Mouse (Mus musculus): ENCODE data around the gene Anp32a. TPM values are rescaled to one million over a fixed set of nuclear protein-coding genes. Genes with fewer than 3 reads are reported as not detected.

Anp32a gene
- polyA plus RNA-seq, 1 experiment, result 100.0 TPM

GRCm38 (mm10) chr9:62340301-62341122 lies 581 bp upstream of the Anp32a start:
- Histone ChIP-seq H3K27me3 (ENCODE audit: control insufficient read depth, insufficient read depth, insufficient read length) (no peaks in the 10 kb centered on the region), H3K4me3 (ENCODE audit: insufficient read depth, poor library complexity, severe bottlenecking) (peak overlapping the region; percentile 64), H3K36me3 (ENCODE audit: control insufficient read depth, insufficient read depth) (no peaks in the 10 kb centered on the region), H3K79me3 (ENCODE audit: low read depth) (peaks cover 31% of the 10 kb centered on the region), H3ac (ENCODE audit: control insufficient read depth, insufficient read length, low read depth) (peak overlapping the region; percentile 70), H3K79me2 (ENCODE audit: control insufficient read depth, insufficient read depth) (peaks cover 51% of the 10 kb centered on the region)
- TF ChIP-seq CTCF (IDR thresholded peaks at IDR 0.05; ENCODE audit: control insufficient read depth, insufficient read depth, insufficient read length), result no peak
- no peak for TF ChIP-seq CEBPB (IDR thresholded peaks at IDR 0.05; ENCODE audit: low read depth)

- H3K36me3 ChIP-seq (ENCODE audit: control insufficient read depth, insufficient read depth), result no peaks in the 10 kb centered on the region
- H3K27me3 ChIP-seq (ENCODE audit: control insufficient read depth, insufficient read depth, insufficient read length), result no peaks in the 10 kb centered on the region
- peaks cover 65% of the 10 kb centered on the region for H3K79me2 ChIP-seq (ENCODE audit: control insufficient read depth, insufficient read depth)
- TF ChIP-seq MAX (IDR thresholded peaks at IDR 0.05), result no peak
- no peak for TF ChIP-seq USF1 (IDR thresholded peaks at IDR 0.05; ENCODE audit: low read depth)
- TF ChIP-seq MYOD1 (IDR thresholded peaks at IDR 0.05; ENCODE audit: control insufficient read depth, insufficient read length, low read depth), result no peak
- no peak for TF ChIP-seq MYOG (IDR thresholded peaks at IDR 0.05; ENCODE audit: control insufficient read depth, extremely low read depth, insufficient read length)
- peak overlapping the region; percentile 94 for H3ac ChIP-seq (ENCODE audit: control insufficient read depth, insufficient read length, low read depth)
- H3K4me3 ChIP-seq (ENCODE audit: insufficient read depth, poor library complexity, severe bottlenecking), result peak overlapping the region; percentile 64
- peaks cover 45% of the 10 kb centered on the region for H3K79me3 ChIP-seq (ENCODE audit: low read depth)
Observed at GRCm38 (mm10) chr9:62341701-62342440, 778 bp downstream of the Anp32a start.

DNA sequence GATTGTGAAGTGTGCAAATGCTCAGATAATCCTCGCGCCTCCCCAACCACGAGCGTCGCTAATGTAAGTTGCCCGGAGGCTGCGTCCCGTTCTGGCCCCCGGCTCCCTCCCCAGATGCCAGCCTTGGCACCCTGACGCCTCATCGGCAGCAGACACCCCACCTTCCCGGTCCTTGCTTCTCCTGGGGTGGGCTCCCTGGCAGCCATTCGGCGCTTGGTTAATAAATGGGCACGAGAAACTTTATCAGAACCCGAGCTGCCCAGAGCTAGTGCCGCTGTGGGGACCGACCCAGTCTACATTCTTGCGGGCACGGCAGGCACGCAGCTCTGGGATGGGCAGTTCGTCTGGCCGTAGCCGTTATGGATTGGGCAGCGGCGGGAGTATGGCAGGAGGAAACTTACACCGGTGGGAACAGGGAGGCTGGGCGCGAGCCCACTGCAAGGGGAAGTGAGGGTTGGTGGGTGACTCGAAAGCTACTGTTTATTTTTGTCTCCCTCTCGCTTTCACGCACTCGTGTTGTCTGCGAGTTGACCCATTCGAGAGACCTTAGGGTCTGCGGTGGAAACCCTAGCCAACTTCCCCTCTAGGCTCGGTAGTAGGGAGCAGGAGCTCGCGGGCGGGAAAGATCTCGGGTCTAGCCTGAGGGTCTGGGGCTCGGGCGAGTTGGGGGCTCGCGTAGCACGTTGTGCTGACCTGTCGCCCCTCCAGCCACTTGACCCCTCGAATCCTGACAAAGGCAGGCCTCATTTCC lies 1.5 kb downstream of the Anp32a start:
- Histone ChIP-seq H3K79me2 (ENCODE audit: control insufficient read depth, insufficient read depth) (peaks cover 72% of the 10 kb centered on the region), H3K4me3 (ENCODE audit: insufficient read depth, poor library complexity, severe bottlenecking) (peak overlapping the region; percentile 64), H3K27me3 (ENCODE audit: control insufficient read depth, insufficient read depth, insufficient read length) (no peaks in the 10 kb centered on the region), H3K36me3 (ENCODE audit: control insufficient read depth, insufficient read depth) (no peaks in the 10 kb centered on the region), H3ac (ENCODE audit: control insufficient read depth, insufficient read length, low read depth) (peak overlapping the region; percentile 94), H3K79me3 (ENCODE audit: low read depth) (peaks cover 52% of the 10 kb centered on the region)
- TF ChIP-seq MAX (IDR thresholded peaks at IDR 0.05) (peak; percentile 37), USF1 (IDR thresholded peaks at IDR 0.05; ENCODE audit: low read depth) (no peak)

- Histone ChIP-seq H3ac (ENCODE audit: control insufficient read depth, insufficient read length, low read depth) (peak overlapping the region; percentile 94), H3K27me3 (ENCODE audit: control insufficient read depth, insufficient read depth, insufficient read length) (no peaks in the 10 kb centered on the region), H3K36me3 (ENCODE audit: control insufficient read depth, insufficient read depth) (peaks cover 6% of the 10 kb centered on the region), H3K4me3 (ENCODE audit: insufficient read depth, poor library complexity, severe bottlenecking) (peak overlapping the region; percentile 64), H3K79me2 (ENCODE audit: control insufficient read depth, insufficient read depth) (peaks cover 80% of the 10 kb centered on the region), H3K79me3 (ENCODE audit: low read depth) (peaks cover 58% of the 10 kb centered on the region)
- TF ChIP-seq MYOD1 (IDR thresholded peaks at IDR 0.05; ENCODE audit: control insufficient read depth, insufficient read length, low read depth) (no peak), FOSL1 (IDR thresholded peaks at IDR 0.05; ENCODE audit: insufficient read depth, low read length, poor library complexity, severe bottlenecking) (no peak), USF1 (IDR thresholded peaks at IDR 0.05; ENCODE audit: low read depth) (no peak), MYOG (IDR thresholded peaks at IDR 0.05; ENCODE audit: control insufficient read depth, extremely low read depth, insufficient read length) (no peak), MAX (IDR thresholded peaks at IDR 0.05) (no peak), CTCF (IDR thresholded peaks at IDR 0.05; ENCODE audit: control insufficient read depth, insufficient read depth, insufficient read length) (no peak), CEBPB (IDR thresholded peaks at IDR 0.05; ENCODE audit: low read depth) (no peak)
Observed at GRCm38 (mm10) chr9:62343192-62343903, 2.3 kb downstream of the Anp32a start.

GRCm38 (mm10) chr9:62343904-62344491 lies 2.9 kb downstream of the Anp32a start:
- Histone ChIP-seq H3K79me2 (ENCODE audit: control insufficient read depth, insufficient read depth) (peaks cover 86% of the 10 kb centered on the region), H3ac (ENCODE audit: control insufficient read depth, insufficient read length, low read depth) (peak overlapping the region; percentile 75), H3K36me3 (ENCODE audit: control insufficient read depth, insufficient read depth) (peaks cover 6% of the 10 kb centered on the region), H3K4me3 (ENCODE audit: insufficient read depth, poor library complexity, severe bottlenecking) (peak overlapping the region; percentile 64), H3K79me3 (ENCODE audit: low read depth) (peaks cover 61% of the 10 kb centered on the region), H3K27me3 (ENCODE audit: control insufficient read depth, insufficient read depth, insufficient read length) (no peaks in the 10 kb centered on the region)
- no peak for TF ChIP-seq MYOD1 (IDR thresholded peaks at IDR 0.05; ENCODE audit: control insufficient read depth, insufficient read length, low read depth)
- TF ChIP-seq USF1 (IDR thresholded peaks at IDR 0.05; ENCODE audit: low read depth), result no peak
- no peak for TF ChIP-seq CTCF (IDR thresholded peaks at IDR 0.05; ENCODE audit: control insufficient read depth, insufficient read depth, insufficient read length)
- TF ChIP-seq MAX (IDR thresholded peaks at IDR 0.05), result no peak
- no peak for TF ChIP-seq FOSL1 (IDR thresholded peaks at IDR 0.05; ENCODE audit: insufficient read depth, low read length, poor library complexity, severe bottlenecking)
- TF ChIP-seq MYOG (IDR thresholded peaks at IDR 0.05; ENCODE audit: control insufficient read depth, extremely low read depth, insufficient read length), result no peak
- no peak for TF ChIP-seq CEBPB (IDR thresholded peaks at IDR 0.05; ENCODE audit: low read depth)

Measured in C2C12 (cell line).